ENCODE assay signal across 9 mouse cellular contexts in genomic region chr6:94696182-94697080, GRCm38 (mm10). TPM values are rescaled to one million over a fixed set of nuclear protein-coding genes. Genes with fewer than 3 reads are reported as not detected.
DNase-seq lines count a peak whose midpoint lies in the region; ATAC-seq and TF ChIP-seq lines count a peak whose summit lies in the region.
"Had no signal": no experiment of that assay in that cellular context is flagged by ENCODE, and none has a peak within 500 bp of the region (broad histone marks: within the 10 kb centered on the region; RNA-seq: fewer than 3 reads in every experiment).

No protein-coding gene starts in this region.

- no peak for ATAC-seq in limb, embryonic 12.5 days (ENCODE audit: insufficient number of reproducible peaks, insufficient read depth, low FRiP score, low TSS enrichment, low read depth)
- no peak for ATAC-seq in neural tube, embryonic 14.5 days (ENCODE audit: low read depth)
- ATAC-seq: Patski had no signal

- no peaks in the 10 kb centered on the region for H3K36me3 ChIP-seq in liver, adult 2 months (ENCODE audit: control insufficient read depth, insufficient read depth, low read length)
- no peaks in the 10 kb centered on the region for H3K36me3 ChIP-seq in hindbrain, embryonic 10.5 days
- H3K36me3 ChIP-seq in limb, embryonic 12.5 days: no peaks in the 10 kb centered on the region
- H3K36me3 ChIP-seq in neural tube, embryonic 14.5 days (ENCODE audit: control insufficient read depth, insufficient read depth, low read length): no peaks in the 10 kb centered on the region

- H3K4me3 ChIP-seq in liver, adult 2 months (ENCODE audit: insufficient read depth, low read depth, low read length): no peak overlapping the region
- peak overlapping the region; percentile 89 for H3K4me3 ChIP-seq in hindbrain, embryonic 10.5 days
- peak overlapping the region; percentile 97 for H3K4me3 ChIP-seq in limb, embryonic 12.5 days (replicated peaks)
- peak overlapping the region; percentile 86; the same call in 1 of the 2 replicates for H3K4me3 ChIP-seq in neural tube, embryonic 14.5 days (ENCODE audit: low read depth, low read length)

- peak overlapping the region; percentile 82 for H3K4me2 ChIP-seq in limb, embryonic 12.5 days
- H3K4me2 ChIP-seq in neural tube, embryonic 14.5 days (ENCODE audit: low read depth, low read length): peak overlapping the region; percentile 79; the same call in 1 of the 2 replicates

- H3K27ac ChIP-seq in liver, adult 2 months (replicated peaks; ENCODE audit: insufficient read depth, low read depth, low read length): peak overlapping the region; percentile 68
- H3K27ac ChIP-seq in hindbrain, embryonic 10.5 days: no peak overlapping the region
- H3K27ac ChIP-seq in limb, embryonic 12.5 days: no peak overlapping the region
- H3K27ac ChIP-seq in neural tube, embryonic 14.5 days (ENCODE audit: low read depth, low read length): no peak overlapping the region

- H3K79me2 ChIP-seq in liver, adult 2 months (ENCODE audit: control insufficient read depth, insufficient read depth, low read length): peaks cover 41% of the 10 kb centered on the region

- H3K27me3 ChIP-seq in liver, adult 2 months (ENCODE audit: control insufficient read depth, insufficient read depth, low read length): no peaks in the 10 kb centered on the region
- no peaks in the 10 kb centered on the region for H3K27me3 ChIP-seq in hindbrain, embryonic 10.5 days (ENCODE audit: insufficient read depth, poor library complexity, severe bottlenecking)
- no peaks in the 10 kb centered on the region for H3K27me3 ChIP-seq in limb, embryonic 12.5 days
- H3K27me3 ChIP-seq in neural tube, embryonic 14.5 days (ENCODE audit: control insufficient read depth, insufficient read depth, low read length): no peaks in the 10 kb centered on the region
- H3K27me3 ChIP-seq: Patski had no signal

- no peak for TF ChIP-seq POLR2A in liver, adult 2 months (IDR thresholded peaks at IDR 0.05; ENCODE audit: extremely low read depth, insufficient read depth, low read length)

- H3K4me1 ChIP-seq in liver, adult 2 months (ENCODE audit: control insufficient read depth, insufficient read depth, low read length): peaks cover 36% of the 10 kb centered on the region
- peaks cover 98% of the 10 kb centered on the region for H3K4me1 ChIP-seq in hindbrain, embryonic 10.5 days (replicated peaks)
- H3K4me1 ChIP-seq in limb, embryonic 12.5 days (replicated peaks): peaks cover 76% of the 10 kb centered on the region
- H3K4me1 ChIP-seq in neural tube, embryonic 14.5 days (ENCODE audit: control insufficient read depth, insufficient read depth, low read length): peaks cover 8% of the 10 kb centered on the region; the same call in 1 of the 2 replicates

- TF ChIP-seq CTCF in liver, adult 2 months (IDR thresholded peaks at IDR 0.05; ENCODE audit: low read depth, low read length): no peak

- DNase-seq in liver, adult 2 months (ENCODE audit: extremely low read depth, low read depth, low spot score): peak; percentile 61
- DNase-seq in liver: no peak
- DNase-seq in hindbrain, embryonic 10.5 days (ENCODE audit: low spot score): no peak
- DNase-seq in embryo, embryonic 10 days (ENCODE audit: low spot score): no peak
- no peak for DNase-seq in right cerebral cortex, postnatal 14 days
- no peak for DNase-seq in frontal cortex, adult 2 months (ENCODE audit: extremely low spot score in 1 of 2, low spot score in 1 of 2)

- WGBS in liver, adult 2 months: 33% methylated on average over 10 of the region's 10 CpGs
- 46% methylated on average over 10 of the region's 10 CpGs for WGBS in hindbrain, embryonic 10.5 days
- 35% methylated on average over 10 of the region's 10 CpGs for WGBS in limb, embryonic 12.5 days
- WGBS in neural tube, embryonic 14.5 days: 27% methylated on average over 10 of the region's 10 CpGs

- H3K9ac ChIP-seq in liver, adult 2 months (ENCODE audit: low read depth, low read length): 0 out of 2 replicates have a peak overlapping the region, but pooled peaks have one; percentile 22
- no peak overlapping the region for H3K9ac ChIP-seq in limb, embryonic 12.5 days (replicated peaks)
- H3K9ac ChIP-seq in neural tube, embryonic 14.5 days (replicated peaks; ENCODE audit: low read depth, low read length): no peak overlapping the region

- no peaks in the 10 kb centered on the region for H3K9me3 ChIP-seq in hindbrain, embryonic 10.5 days
- H3K9me3 ChIP-seq in limb, embryonic 12.5 days: no peaks in the 10 kb centered on the region
- H3K9me3 ChIP-seq in neural tube, embryonic 14.5 days (ENCODE audit: control insufficient read depth, low read length): no peaks in the 10 kb centered on the region

RNA-seq across cellular contexts. Expression of gene Lrig1, which starts 3.5 kb away (rescaled TPM):
- 12.4 and 13.3 TPM in 2 replicates for total RNA-seq in liver, adult 2 months (2014; rRNA removed)
- 12.9 and 14.8 TPM in 2 replicates for polyA plus RNA-seq in liver, adult 2 months (2012; rRNA removed)
- 12.7 and 14.4 TPM in 2 replicates for polyA plus RNA-seq in hindbrain, embryonic 10.5 days (2016; fragmentation: Nextera tagmentation; extraction: Ambion mirVana)
- 20.5 and 25.0 TPM in 2 replicates for polyA plus RNA-seq in limb, embryonic 12.5 days (2016; fragmentation: Nextera tagmentation; extraction: Ambion mirVana)
- 20.6 and 25.2 TPM in 2 replicates for polyA plus RNA-seq in neural tube, embryonic 14.5 days (2014; fragmentation: Nextera tagmentation; extraction: Ambion mirVana)
- polyA plus RNA-seq in frontal cortex, adult 2 months (2012; rRNA removed): 28.1 and 33.3 TPM in 2 replicates
